Mouse (Mus musculus) heart, adult 18-20 months (tissue): ENCODE measurements around the gene Olfr1157. TPM values are rescaled to one million over a fixed set of nuclear protein-coding genes. Genes with fewer than 3 reads are reported as not detected.

Source experiments
- DNase-seq, 2 experiments: peaks; one replicate each; pipeline ENCODE4 v3.0.0; 2021 to 2022; ENCODE audit warnings: mixed read lengths in 1 of 2
- long read RNA-seq, 2 experiments: library from polyadenylated mRNA; stranded (forward); transcript quantifications; one replicate each; pipeline ENCODE4 v2.0.0; 2021
- total RNA-seq, 2 experiments: library from RNA; stranded (reverse); gene quantifications; 2 replicates each; pipeline ENCODE4 v1.2.3; 2021

Gene Olfr1157
- not detected for total RNA-seq
- long read RNA-seq, experiment 1: 0 reads
- long read RNA-seq, experiment 2: 0 reads

GRCm38 (mm10) chr2:87968199-87968598 lies at the start of gene Olfr1157:
Gene Olfr1157 (minus strand): TSS chr2:87968299.
- no peak for DNase-seq

GRCm38 (mm10) chr2:88007515-88008318 lies 39.6 kb upstream of the Olfr1157 start, which contains the start of gene Olfr1160:
Gene Olfr1160 (minus strand): TSS chr2:88008268.
- no peak for DNase-seq

DNA sequence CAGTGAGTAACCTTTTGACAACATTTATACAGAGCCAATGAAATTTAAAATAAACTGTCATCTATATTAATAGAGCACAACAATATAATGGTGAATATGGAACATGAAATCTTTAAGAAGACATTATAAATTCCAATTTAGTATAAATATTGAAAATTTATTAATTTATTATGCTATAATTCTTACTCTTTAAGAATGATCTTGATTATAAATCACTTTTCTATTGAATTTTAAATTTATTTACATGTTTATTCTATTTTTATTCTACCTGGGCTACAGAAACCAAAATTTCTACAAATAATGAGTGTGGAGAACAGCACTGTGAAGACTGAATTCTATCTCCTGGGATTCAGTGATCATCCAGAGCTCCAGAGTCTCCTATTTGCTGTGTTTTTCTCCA lies 21.7 kb upstream of the Olfr1157 start, which contains the start of gene Olfr1158:
Gene Olfr1158 (plus strand): TSS at position 301 of the 400 bp plus-strand sequence.
- DNase-seq: no peak

DNA sequence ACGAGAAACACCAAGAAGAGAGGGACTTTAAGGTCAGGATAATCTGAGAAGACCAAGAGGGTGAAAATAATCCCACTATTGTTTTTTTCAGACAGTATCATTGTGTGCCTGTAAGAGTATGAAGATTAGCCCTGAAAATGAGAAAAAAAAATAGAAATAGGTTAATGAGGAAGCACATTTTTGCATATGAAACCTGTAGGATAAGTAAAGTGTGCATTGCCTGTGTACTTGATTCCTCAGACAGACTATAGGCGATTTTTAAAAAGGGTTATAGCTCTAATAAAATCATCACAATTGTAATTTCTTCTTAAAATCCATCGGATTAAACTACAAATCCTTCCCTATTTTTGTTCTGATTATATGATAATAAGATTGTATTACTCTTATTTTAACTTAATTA lies 6.5 kb upstream of the Olfr1157 start, which contains the start of gene Olfr74:
Gene Olfr74 (minus strand): TSS at position 101 of the 400 bp plus-strand sequence.
- DNase-seq: no peak

DNA sequence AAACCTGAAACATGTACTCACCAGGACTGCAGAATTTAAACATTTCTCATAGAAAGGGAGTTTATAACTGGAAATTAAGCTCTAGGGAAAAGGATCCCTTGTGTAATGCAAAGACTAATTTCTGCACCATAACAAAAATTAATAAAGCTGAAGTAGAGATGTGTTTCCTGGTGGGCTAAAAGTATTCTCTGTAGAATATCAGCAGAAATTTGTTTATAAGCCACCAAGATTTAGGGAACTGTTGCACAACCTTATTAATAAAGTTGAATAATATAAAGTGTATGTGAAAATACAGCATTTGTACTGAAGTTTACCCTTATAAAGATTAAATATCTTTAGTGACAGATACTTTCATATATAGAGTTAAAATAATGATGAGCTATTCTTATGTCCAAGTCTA lies 15.1 kb downstream of the Olfr1157 start, which contains the start of gene Olfr1156:
Gene Olfr1156 (minus strand): TSS at position 101 of the 400 bp plus-strand sequence.
- DNase-seq: no peak

GRCm38 (mm10) chr2:87945037-87945436 lies 23.1 kb downstream of the Olfr1157 start, which contains the start of gene Olfr1155:
Gene Olfr1155 (minus strand): TSS chr2:87945137.
- DNase-seq: no peak

Other genes with a start within 250 kb of the Olfr1157 start
- gene Olfr1138, start 228.3 kb downstream of the Olfr1157 start, total RNA-seq: not detected
- not detected for gene Olfr1140, start 224.5 kb downstream of the Olfr1157 start, total RNA-seq
- not detected for gene Olfr1141, start 214.3 kb downstream of the Olfr1157 start, total RNA-seq
- gene Olfr152, start 188.8 kb downstream of the Olfr1157 start, total RNA-seq: not detected
- not detected for gene Olfr1143, start 167.7 kb downstream of the Olfr1157 start, total RNA-seq
- not detected for gene Olfr1145, start 158.5 kb downstream of the Olfr1157 start, total RNA-seq
- not detected for gene Olfr1148, start 137.8 kb downstream of the Olfr1157 start, total RNA-seq
- not detected for gene Olfr1150-ps1, start 124.3 kb downstream of the Olfr1157 start, total RNA-seq
- not detected for gene Olfr1151, start 112.4 kb downstream of the Olfr1157 start, total RNA-seq
- not detected for gene Olfr1152, start 101.8 kb downstream of the Olfr1157 start, total RNA-seq
- gene Olfr1153, start 73.3 kb downstream of the Olfr1157 start, total RNA-seq: not detected
- gene Olfr1154, start 63.1 kb downstream of the Olfr1157 start, total RNA-seq: not detected
- not detected for gene Olfr1155, start 23.2 kb downstream of the Olfr1157 start, total RNA-seq
- gene Olfr1156, start 15.2 kb downstream of the Olfr1157 start, total RNA-seq: not detected
- not detected for gene Olfr74, start 6.4 kb upstream of the Olfr1157 start, total RNA-seq
- not detected for gene Olfr1158, start 21.8 kb upstream of the Olfr1157 start, total RNA-seq
- gene Olfr1160, start 40.0 kb upstream of the Olfr1157 start, total RNA-seq: not detected
- gene Olfr1161, start 54.5 kb upstream of the Olfr1157 start, total RNA-seq: not detected
- gene Olfr73, start 69.4 kb upstream of the Olfr1157 start, total RNA-seq: not detected
- gene Olfr1162, start 82.8 kb upstream of the Olfr1157 start, total RNA-seq: not detected
- gene Olfr1163, start 103.5 kb upstream of the Olfr1157 start, total RNA-seq: not detected
- not detected for gene Olfr1164, start 125.7 kb upstream of the Olfr1157 start, total RNA-seq
- not detected for gene Olfr1166, start 160.0 kb upstream of the Olfr1157 start, total RNA-seq
- not detected for gene Olfr1167, start 186.9 kb upstream of the Olfr1157 start, total RNA-seq
- gene Olfr1168, start 213.6 kb upstream of the Olfr1157 start, total RNA-seq: not detected